Mouse (Mus musculus) neural tube, embryonic 15.5 days (tissue): ENCODE measurements at regions not wholly inside any gene's neighbourhood (a gene's known extent, or its start where the extent isn't known, plus 50 kb on each side); places are given as distances from the start of the nearest gene placed in this dataset.

Source experiments
- ATAC-seq: fragments of 200-750 bp; cut with Nextera tagmentation; 2 replicates; pipeline ENCODE4 v1.8.0; 2017; ENCODE audit warnings: mild to moderate bottlenecking, moderate TSS enrichment, moderate library complexity; ENCODE audit not compliant: low FRiP score
- H3K27ac ChIP-seq: fragments of 300-500 bp; sonication (generic); replicated peaks from 2 replicates; pipeline ENCODE4 v1.5.1; 2015; ENCODE audit warnings: mild to moderate bottlenecking, inconsistent platforms
- H3K27me3 ChIP-seq: fragments of 300-500 bp; sonication (generic); replicated peaks from 2 replicates; pipeline ENCODE4 v1.6.1; 2015; ENCODE audit warnings: inconsistent platforms
- H3K36me3 ChIP-seq: fragments of 300-500 bp; sonication (generic); 2 replicates; pipeline ENCODE4 v1.6.1; 2015; ENCODE audit warnings: inconsistent platforms
- H3K4me1 ChIP-seq: fragments of 300-500 bp; sonication (generic); 2 replicates; pipeline ENCODE4 v1.6.1; 2015; ENCODE audit warnings: inconsistent platforms
- H3K4me2 ChIP-seq: fragments of 300-500 bp; sonication (generic); 2 replicates; pipeline ENCODE4 v1.6.1; 2015; ENCODE audit warnings: inconsistent platforms, mild to moderate bottlenecking, moderate library complexity
- H3K4me3 ChIP-seq: fragments of 300-500 bp; sonication (generic); replicated peaks from 2 replicates; pipeline ENCODE4 v1.5.1; 2015; ENCODE audit warnings: mild to moderate bottlenecking, inconsistent platforms
- H3K9ac ChIP-seq: fragments of 300-500 bp; sonication (generic); replicated peaks from 2 replicates; pipeline ENCODE4 v1.6.1; 2015; ENCODE audit warnings: mild to moderate bottlenecking, inconsistent platforms
- H3K9me3 ChIP-seq: fragments of 300-500 bp; sonication (generic); replicated peaks from 2 replicates; pipeline ENCODE4 v1.6.1; 2016; ENCODE audit warnings: inconsistent platforms
- WGBS: fragments of 180-500 bp; shearing (Covaris S2); methylation state at CpG from one replicate; pipeline ENCODE4 v1.1.7; 2015; ENCODE audit warnings: mixed read lengths; 5-methylcytosine and 5-hydroxymethylcytosine counted together

GRCm38 (mm10) chr1:35823496-35823895 is 244.7 kb upstream of the Hs6st1 start:
- H3K27me3 ChIP-seq: no peaks in the 10 kb centered on the region
- H3K4me2 ChIP-seq: no peak overlapping the region
- H3K4me1 ChIP-seq: peaks cover 6% of the 10 kb centered on the region
- no peaks in the 10 kb centered on the region for H3K36me3 ChIP-seq
- H3K9ac ChIP-seq: no peak overlapping the region
- no peak for ATAC-seq
- no peak overlapping the region for H3K4me3 ChIP-seq
- no peaks in the 10 kb centered on the region for H3K9me3 ChIP-seq
- 95% methylated on average over 4 of the region's 4 CpGs for WGBS
- no peak overlapping the region for H3K27ac ChIP-seq

GRCm38 (mm10) chr1:35823981-35824880 is 244.0 kb upstream of the Hs6st1 start:
- Histone ChIP-seq H3K9ac (no peak overlapping the region), H3K4me3 (no peak overlapping the region), H3K4me2 (no peak overlapping the region), H3K27me3 (no peaks in the 10 kb centered on the region), H3K27ac (no peak overlapping the region), H3K36me3 (no peaks in the 10 kb centered on the region), H3K9me3 (no peaks in the 10 kb centered on the region), H3K4me1 (peaks cover 6% of the 10 kb centered on the region)
- WGBS: 60% methylated on average over 24 of the region's 24 CpGs
- no peak for ATAC-seq

- no peaks in the 10 kb centered on the region for H3K9me3 ChIP-seq
- no peak for ATAC-seq
- H3K27me3 ChIP-seq: no peaks in the 10 kb centered on the region
- no peak overlapping the region for H3K27ac ChIP-seq
- H3K9ac ChIP-seq: no peak overlapping the region
- H3K4me3 ChIP-seq: no peak overlapping the region
- WGBS: 86% methylated on average over 10 of the region's 10 CpGs
- peaks cover 6% of the 10 kb centered on the region for H3K4me1 ChIP-seq
- no peaks in the 10 kb centered on the region for H3K36me3 ChIP-seq
- H3K4me2 ChIP-seq: no peak overlapping the region
These were observed 242.7 kb upstream of the Hs6st1 start for GRCm38 (mm10) chr1:35825531-35825966.

- ATAC-seq: no peak
These were observed 241.6 kb upstream of the Hs6st1 start for GRCm38 (mm10) chr1:35826575-35827114.

GRCm38 (mm10) chr1:35827471-35827870 is 240.7 kb upstream of the Hs6st1 start:
- ATAC-seq: no peak
- Histone ChIP-seq H3K27me3 (no peaks in the 10 kb centered on the region), H3K36me3 (no peaks in the 10 kb centered on the region), H3K27ac (no peak overlapping the region), H3K4me2 (no peak overlapping the region), H3K9me3 (no peaks in the 10 kb centered on the region), H3K4me1 (peaks cover 4% of the 10 kb centered on the region), H3K4me3 (no peak overlapping the region), H3K9ac (no peak overlapping the region)
- WGBS: 81% methylated on average over 3 of the region's 3 CpGs

More at GRCm38 (mm10) chr1:35826575-35827114, 241.6 kb upstream of the Hs6st1 start:
- H3K4me1 ChIP-seq: peaks cover 6% of the 10 kb centered on the region
- no peak overlapping the region for H3K27ac ChIP-seq
- H3K9me3 ChIP-seq: no peaks in the 10 kb centered on the region
- WGBS: 91% methylated on average over 7 of the region's 7 CpGs
- no peaks in the 10 kb centered on the region for H3K36me3 ChIP-seq
- H3K4me2 ChIP-seq: no peak overlapping the region
- H3K4me3 ChIP-seq: no peak overlapping the region
- H3K27me3 ChIP-seq: no peaks in the 10 kb centered on the region
- no peak overlapping the region for H3K9ac ChIP-seq

GRCm38 (mm10) chr1:35834180-35834579 is 234.0 kb upstream of the Hs6st1 start:
- Histone ChIP-seq H3K9me3 (no peaks in the 10 kb centered on the region), H3K36me3 (no peaks in the 10 kb centered on the region), H3K27ac (no peak overlapping the region), H3K9ac (no peak overlapping the region), H3K4me2 (no peak overlapping the region), H3K4me3 (no peak overlapping the region), H3K27me3 (no peaks in the 10 kb centered on the region), H3K4me1 (no peaks in the 10 kb centered on the region)
- no peak for ATAC-seq
- WGBS: 83% methylated on average over 7 of the region's 7 CpGs

GRCm38 (mm10) chr1:35836552-35836951 is 231.6 kb upstream of the Hs6st1 start:
- no peak overlapping the region for H3K27ac ChIP-seq
- H3K9me3 ChIP-seq: no peaks in the 10 kb centered on the region
- H3K4me1 ChIP-seq: no peaks in the 10 kb centered on the region
- H3K27me3 ChIP-seq: no peaks in the 10 kb centered on the region
- H3K4me3 ChIP-seq: no peak overlapping the region
- H3K9ac ChIP-seq: no peak overlapping the region
- no peak for ATAC-seq
- no peak overlapping the region for H3K4me2 ChIP-seq
- WGBS: 89% methylated on average over 5 of the region's 5 CpGs
- no peaks in the 10 kb centered on the region for H3K36me3 ChIP-seq

- H3K4me2 ChIP-seq: no peak overlapping the region
- H3K4me1 ChIP-seq: no peaks in the 10 kb centered on the region
- H3K9me3 ChIP-seq: no peaks in the 10 kb centered on the region
- no peaks in the 10 kb centered on the region for H3K36me3 ChIP-seq
- 85% methylated on average over 3 of the region's 3 CpGs for WGBS
- ATAC-seq: no peak
- H3K27me3 ChIP-seq: no peaks in the 10 kb centered on the region
- no peak overlapping the region for H3K9ac ChIP-seq
- H3K27ac ChIP-seq: no peak overlapping the region
- H3K4me3 ChIP-seq: no peak overlapping the region
These were observed 229.6 kb upstream of the Hs6st1 start for GRCm38 (mm10) chr1:35838625-35839024.

GRCm38 (mm10) chr1:35839446-35839845 is 228.8 kb upstream of the Hs6st1 start:
- H3K27me3 ChIP-seq: no peaks in the 10 kb centered on the region
- no peaks in the 10 kb centered on the region for H3K4me1 ChIP-seq
- H3K4me2 ChIP-seq: no peak overlapping the region
- H3K9ac ChIP-seq: no peak overlapping the region
- no peak overlapping the region for H3K27ac ChIP-seq
- no peaks in the 10 kb centered on the region for H3K36me3 ChIP-seq
- WGBS: 73% methylated on average over 6 of the region's 6 CpGs
- no peaks in the 10 kb centered on the region for H3K9me3 ChIP-seq
- H3K4me3 ChIP-seq: no peak overlapping the region
- no peak for ATAC-seq

GRCm38 (mm10) chr1:35841626-35842025 is 226.6 kb upstream of the Hs6st1 start:
- WGBS: 88% methylated on average over 2 of the region's 2 CpGs
- no peaks in the 10 kb centered on the region for H3K27me3 ChIP-seq
- no peak for ATAC-seq

GRCm38 (mm10) chr1:35842707-35843106 is 225.5 kb upstream of the Hs6st1 start:
- Histone ChIP-seq H3K9me3 (no peaks in the 10 kb centered on the region), H3K27me3 (no peaks in the 10 kb centered on the region), H3K4me1 (no peaks in the 10 kb centered on the region), H3K4me3 (no peak overlapping the region), H3K4me2 (no peak overlapping the region), H3K27ac (no peak overlapping the region), H3K36me3 (no peaks in the 10 kb centered on the region), H3K9ac (no peak overlapping the region)
- 93% methylated on average over 4 of the region's 4 CpGs for WGBS
- ATAC-seq: no peak

More at GRCm38 (mm10) chr1:35841626-35842025, 226.6 kb upstream of the Hs6st1 start:
- Histone ChIP-seq H3K9me3 (no peaks in the 10 kb centered on the region), H3K4me2 (no peak overlapping the region), H3K4me1 (no peaks in the 10 kb centered on the region), H3K9ac (no peak overlapping the region), H3K36me3 (no peaks in the 10 kb centered on the region), H3K27ac (no peak overlapping the region), H3K4me3 (no peak overlapping the region)

- no peak overlapping the region for H3K27ac ChIP-seq
- H3K4me3 ChIP-seq: no peak overlapping the region
- H3K36me3 ChIP-seq: no peaks in the 10 kb centered on the region
- H3K27me3 ChIP-seq: no peaks in the 10 kb centered on the region
- H3K9me3 ChIP-seq: no peaks in the 10 kb centered on the region
- ATAC-seq: no peak
- 86% methylated on average over 3 of the region's 3 CpGs for WGBS
- no peak overlapping the region for H3K4me2 ChIP-seq
- no peaks in the 10 kb centered on the region for H3K4me1 ChIP-seq
- H3K9ac ChIP-seq: no peak overlapping the region
These were observed 224.6 kb upstream of the Hs6st1 start for GRCm38 (mm10) chr1:35843566-35843965.
